Mouse (Mus musculus) brain, embryonic 14.5 days (tissue): Measurements from ENCODE around the gene Gpr182. TPM values are rescaled to one million over a fixed set of nuclear protein-coding genes. Genes with fewer than 3 reads are reported as not detected.
A peak's percentile ranks its signal among the peaks of the same experiment; 100 is the strongest.

Experiments
- DNase-seq: peaks from one replicate; pipeline ENCODE4 v3.0.0-alpha.2; 2011; ENCODE audit warnings: low read depth
- CTCF ChIP-seq: fragments of 200-500 bp; IDR thresholded peaks from 2 replicates; pipeline ENCODE4 v1.5.1; 2012; ENCODE audit warnings: inconsistent platforms, mild to moderate bottlenecking, moderate library complexity, borderline replicate concordance; ENCODE audit not compliant: insufficient read depth, insufficient read length; ENCODE audit errors: extremely low read depth
- POLR2A ChIP-seq: fragments of 200-500 bp; IDR thresholded peaks from 2 replicates; pipeline ENCODE4 v1.6.1; 2012; ENCODE audit warnings: mild to moderate bottlenecking, inconsistent platforms, borderline replicate concordance; ENCODE audit not compliant: poor library complexity, insufficient read depth, insufficient read length, severe bottlenecking; ENCODE audit errors: extremely low read depth
- polyA plus RNA-seq: library from polyadenylated mRNA; depleted of rRNA; stranded (reverse); fragments of >200 nt; gene quantifications from 2 replicates; pipeline ENCODE4 v1.2.3, GENCODE M21; 2012; rRNA removed

Gene Gpr182
- polyA plus RNA-seq, 1 experiment: 1.2 TPM

GRCm38 (mm10) chr10:127705783-127706182, 45.7 kb downstream of the Gpr182 start:
- TF ChIP-seq CTCF (no peak), POLR2A (no peak)

GRCm38 (mm10) chr10:127704766-127705220, 46.7 kb downstream of the Gpr182 start, which contains the start of gene Myo1a:
TSS of gene Myo1a (plus strand) at chr10:127705170.
- TF ChIP-seq POLR2A (no peak), CTCF (peak; percentile 17; the same call in 1 of the 2 replicates)
- DNase-seq: no peak

More at GRCm38 (mm10) chr10:127705783-127706182, 45.7 kb downstream of the Gpr182 start:
- DNase-seq: no peak

- no peak for DNase-seq
- TF ChIP-seq CTCF: no peak
- TF ChIP-seq POLR2A: no peak
Measured at GRCm38 (mm10) chr10:127704293-127704692, 47.2 kb downstream of the Gpr182 start.

GRCm38 (mm10) chr10:127703299-127703698, 48.2 kb downstream of the Gpr182 start:
- TF ChIP-seq CTCF: no peak
- no peak for TF ChIP-seq POLR2A

GRCm38 (mm10) chr10:127698966-127699365, 52.6 kb downstream of the Gpr182 start:
- TF ChIP-seq POLR2A: no peak
- DNase-seq: no peak

More at GRCm38 (mm10) chr10:127703299-127703698, 48.2 kb downstream of the Gpr182 start:
- DNase-seq: no peak

Other genes starting within 250 kb of the Gpr182 start
- gene Ndufa4l2, start 236.8 kb downstream of the Gpr182 start, polyA plus RNA-seq: 10.8 and 13.0 TPM in 2 replicates
- gene Shmt2, start 229.3 kb downstream of the Gpr182 start, polyA plus RNA-seq: 80.8 and 100 TPM in 2 replicates
- 19.9 and 48.8 TPM in 2 replicates for gene Nxph4, start 217.2 kb downstream of the Gpr182 start, polyA plus RNA-seq
- gene Lrp1, start 130.6 kb downstream of the Gpr182 start, polyA plus RNA-seq: 155 and 269 TPM in 2 replicates
- gene Stat6, start 108.7 kb downstream of the Gpr182 start, polyA plus RNA-seq: 5.7 and 7.4 TPM in 2 replicates
- 6.4 and 10.7 TPM in 2 replicates for gene Nemp1, start 84.8 kb downstream of the Gpr182 start, polyA plus RNA-seq
- 7.4 and 8.0 TPM in 2 replicates for gene Nab2, start 83.2 kb downstream of the Gpr182 start, polyA plus RNA-seq
- gene Myo1a, start 46.6 kb downstream of the Gpr182 start, polyA plus RNA-seq: 2.0 and 2.6 TPM in 2 replicates
- gene Tac2, start 27.3 kb downstream of the Gpr182 start, polyA plus RNA-seq: 0.74 and 2.1 TPM in 2 replicates
- 14.9 and 18.7 TPM in 2 replicates for gene Zbtb39, start 12.2 kb downstream of the Gpr182 start, polyA plus RNA-seq
- gene Rdh1, start 8.0 kb upstream of the Gpr182 start, polyA plus RNA-seq: 0.06 and 0.12 TPM in 2 replicates
- 0.29 TPM in 1 of 2 replicates, not detected in the other for gene Rdh16f1, start 8.1 kb upstream of the Gpr182 start, polyA plus RNA-seq
- gene Rdh9, start 24.7 kb upstream of the Gpr182 start, polyA plus RNA-seq: 0.05 and 0.34 TPM in 2 replicates
- gene Rdh16, start 49.4 kb upstream of the Gpr182 start, polyA plus RNA-seq: 0.03 TPM in 1 of 2 replicates, not detected in the other
- gene Rdh19, start 98.2 kb upstream of the Gpr182 start, polyA plus RNA-seq: not detected in 2 replicates
- not detected in 2 replicates for gene Rdh16f2, start 114.7 kb upstream of the Gpr182 start, polyA plus RNA-seq
- gene Rdh7, start 137.1 kb upstream of the Gpr182 start, polyA plus RNA-seq: not detected in 2 replicates
- gene Sdr9c7, start 146.8 kb upstream of the Gpr182 start, polyA plus RNA-seq: 0.06 TPM in 1 of 2 replicates, not detected in the other